Mouse (Mus musculus) forebrain, postnatal 0 days (tissue): ENCODE data around the gene Obscn. TPM values are rescaled to one million over a fixed set of nuclear protein-coding genes. Genes with fewer than 3 reads are reported as not detected.
"Not testable (repeated sequence)": the region's sequence is repeated elsewhere in the genome, so short reads cannot be mapped to it uniquely, and the experiment has no call there.

Experiments used
- ATAC-seq: fragments of 200-750 bp; cut with Nextera tagmentation; 2 replicates; pipeline ENCODE4 v1.8.0; 2017; ENCODE audit warnings: mild to moderate bottlenecking, moderate library complexity
- DNase-seq: peaks from one replicate; pipeline ENCODE4 v3.0.0-alpha.2; 2015
- H3K27ac ChIP-seq: fragments of 300-500 bp; sonication (generic); 2 replicates; pipeline ENCODE4 v1.5.1; 2014; ENCODE audit warnings: low read depth, mild to moderate bottlenecking, antibody characterized with exemption, low read length, moderate library complexity, mixed read lengths
- H3K27me3 ChIP-seq: fragments of 300-500 bp; sonication (generic); 2 replicates; pipeline ENCODE4 v1.6.1; 2014; ENCODE audit warnings: mild to moderate bottlenecking, low read length, mixed read lengths; ENCODE audit not compliant: insufficient read depth
- H3K36me3 ChIP-seq: fragments of 300-500 bp; sonication (generic); 2 replicates; pipeline ENCODE4 v1.6.1; 2014; ENCODE audit warnings: mild to moderate bottlenecking, moderate library complexity; ENCODE audit not compliant: insufficient read depth
- H3K4me1 ChIP-seq: fragments of 300-500 bp; sonication (generic); 2 replicates; pipeline ENCODE4 v1.6.1; 2014; ENCODE audit warnings: antibody characterized with exemption; ENCODE audit not compliant: insufficient read depth
- H3K4me2 ChIP-seq: fragments of 300-500 bp; sonication (generic); 2 replicates; pipeline ENCODE4 v1.6.1; 2014; ENCODE audit warnings: low read depth, mild to moderate bottlenecking, moderate library complexity
- H3K4me3 ChIP-seq: fragments of 300-500 bp; sonication (generic); 2 replicates; pipeline ENCODE4 v1.5.1; 2014; ENCODE audit warnings: low read depth, low read length, mixed read lengths
- H3K9ac ChIP-seq: fragments of 300-500 bp; sonication (generic); 2 replicates; pipeline ENCODE4 v1.6.1; 2014; ENCODE audit warnings: mild to moderate bottlenecking
- H3K9me3 ChIP-seq: fragments of 300-500 bp; sonication (generic); 2 replicates; pipeline ENCODE4 v1.6.1; 2016; ENCODE audit warnings: low read length
- CTCF ChIP-seq: sonication (generic); IDR thresholded peaks from 2 replicates; pipeline ENCODE4 v1.5.1; 2016; ENCODE audit warnings: antibody characterized with exemption, control low read depth, low read depth
- WGBS: fragments of 180-500 bp; shearing (Covaris S2); extraction: QIAGEN DNeasy Blood & Tissue Kit; methylation state at CpG from one replicate; pipeline ENCODE4 v1.1.7; 2014; 5-methylcytosine and 5-hydroxymethylcytosine counted together
- polyA plus RNA-seq: library from polyadenylated mRNA; unstranded; fragments of >200 nt; fragmentation: Nextera tagmentation; extraction: Ambion mirVana; gene quantifications from 2 replicates; pipeline ENCODE4 v1.2.1, GENCODE M21; 2015
- total RNA-seq: library from RNA; depleted of rRNA; stranded (reverse); fragments of >200 nt; gene quantifications from 2 replicates; pipeline ENCODE4 v1.2.3, GENCODE M21; 2014

Obscn gene
- total and polyA plus RNA-seq, 2 experiments from 2014 or later, result 0.31 to 1.5 TPM

GRCm38 (mm10) chr11:58955868-58956257 is 180.3 kb downstream of the Obscn start:
- H3K27me3 ChIP-seq, result no peaks in the 10 kb centered on the region
- H3K9me3 ChIP-seq, result no peaks in the 10 kb centered on the region
- H3K4me1 ChIP-seq, result peaks cover 24% of the 10 kb centered on the region
- no peak for ATAC-seq
- 10% methylated on average over 8 of the region's 8 CpGs for WGBS
- no peak for TF ChIP-seq CTCF
- H3K9ac ChIP-seq, result peak overlapping the region; percentile 75
- peak overlapping the region; percentile 85 for H3K4me2 ChIP-seq
- no peak for DNase-seq
- H3K4me3 ChIP-seq, result peak overlapping the region; percentile 59
- no peaks in the 10 kb centered on the region; the same call in 1 of the 2 replicates for H3K36me3 ChIP-seq
- 0 out of 2 replicates have a peak overlapping the region, but pooled peaks have one; percentile 99 for H3K27ac ChIP-seq

DNA sequence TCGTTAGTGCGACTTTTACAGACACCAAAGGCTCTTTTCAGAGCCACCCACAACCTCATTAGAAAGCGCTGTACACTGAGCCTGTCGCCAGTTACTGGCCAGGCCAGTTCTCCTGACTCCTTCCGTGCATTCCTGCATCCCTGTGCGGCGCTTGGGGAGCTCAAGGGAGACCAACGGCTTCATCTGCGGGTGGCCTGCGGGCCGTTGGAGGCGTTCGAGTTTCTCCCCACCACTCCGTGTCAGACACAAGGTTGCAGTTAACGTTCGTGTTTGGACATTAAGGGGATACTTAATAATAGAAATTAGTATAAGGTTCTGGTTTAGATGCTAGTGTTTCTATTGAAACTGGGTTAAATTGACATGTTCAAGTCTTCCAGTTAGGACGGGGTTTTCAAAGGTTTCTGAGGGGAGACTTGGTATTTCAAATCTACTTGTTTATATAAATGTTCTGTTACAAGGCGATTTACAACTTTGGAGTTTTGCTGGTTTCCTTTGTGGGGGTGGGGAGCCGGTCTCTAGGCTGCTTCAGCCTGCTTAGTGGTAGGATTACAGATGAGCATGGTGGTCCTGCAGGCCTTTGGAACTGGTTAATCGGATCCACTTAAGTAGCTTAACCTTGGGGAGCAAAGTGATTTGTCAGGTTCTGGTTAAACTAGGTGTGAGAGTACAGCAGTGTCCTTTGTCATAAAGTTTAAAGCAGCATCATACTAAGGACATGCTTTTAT is 180.9 kb downstream of the Obscn start:
- Histone ChIP-seq H3K36me3 (no peaks in the 10 kb centered on the region; the same call in 1 of the 2 replicates), H3K4me1 (peaks cover 29% of the 10 kb centered on the region), H3K9ac (peak overlapping the region; percentile 75), H3K27ac (peak overlapping the region; percentile 99), H3K4me3 (peak overlapping the region; percentile 59), H3K9me3 (no peaks in the 10 kb centered on the region), H3K27me3 (no peaks in the 10 kb centered on the region), H3K4me2 (peak overlapping the region; percentile 85)
- 0 out of 2 replicates have a peak, but pooled peaks have one; percentile 22 for TF ChIP-seq CTCF
- WGBS, result under 1% methylated on average over 20 of the region's 20 CpGs
- DNase-seq (peak; percentile 49), ATAC-seq (no peak)

DNA sequence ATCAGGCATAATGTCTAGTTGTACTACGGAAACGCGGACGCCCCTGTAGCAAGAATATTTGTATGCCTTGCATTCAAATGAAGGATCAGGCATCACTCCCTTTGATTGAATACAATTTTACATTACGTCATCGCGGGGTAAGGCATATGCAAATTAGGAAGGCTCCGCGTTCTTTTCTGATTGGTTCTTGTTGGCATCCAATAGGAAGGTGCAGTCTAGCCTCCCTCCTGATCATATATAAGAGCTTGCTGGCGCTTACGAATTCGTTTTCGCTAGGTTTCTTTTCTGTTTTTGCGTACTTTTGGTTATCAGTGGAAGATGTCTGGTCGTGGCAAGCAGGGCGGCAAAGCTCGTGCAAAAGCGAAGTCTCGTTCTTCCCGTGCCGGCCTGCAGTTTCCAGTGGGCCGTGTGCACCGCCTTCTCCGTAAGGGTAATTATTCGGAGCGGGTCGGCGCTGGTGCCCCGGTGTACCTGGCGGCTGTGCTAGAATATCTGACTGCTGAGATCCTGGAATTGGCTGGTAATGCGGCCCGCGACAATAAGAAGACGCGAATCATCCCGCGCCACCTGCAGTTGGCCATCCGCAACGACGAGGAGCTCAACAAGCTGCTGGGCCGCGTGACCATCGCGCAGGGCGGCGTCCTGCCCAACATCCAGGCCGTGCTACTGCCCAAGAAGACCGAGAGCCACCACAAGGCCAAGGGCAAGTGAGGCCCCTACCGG is 181.6 kb downstream of the Obscn start, which contains the start of the genes Hist3h2a and Trim17:
Gene Hist3h2a (plus strand): TSS at position 266 of the 723 bp plus-strand sequence.
Gene Trim17 (plus strand): TSS at position 266 of the 723 bp plus-strand sequence.
- peaks cover 29% of the 10 kb centered on the region for H3K4me1 ChIP-seq
- WGBS, result under 1% methylated on average over 49 of the region's 49 CpGs
- peak; percentile 73; the same call in 1 of the 2 replicates for TF ChIP-seq CTCF

DNA sequence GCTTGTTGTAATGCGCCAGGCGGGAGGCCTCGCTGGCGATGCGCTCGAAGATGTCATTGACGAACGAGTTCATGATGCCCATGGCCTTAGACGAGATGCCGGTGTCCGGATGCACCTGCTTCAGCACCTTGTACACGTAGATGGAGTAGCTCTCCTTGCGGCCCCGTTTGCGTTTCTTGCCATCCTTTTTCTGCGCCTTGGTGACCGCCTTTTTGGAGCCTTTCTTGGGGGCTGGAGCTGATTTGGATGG is 182.1 kb downstream of the Obscn start:
- not testable (repeated sequence) for DNase-seq

More for the DNA sequence above, 181.6 kb downstream of the Obscn start, which contains the start of the genes Hist3h2a and Trim17:
- Histone ChIP-seq H3K9ac (peak within 1 kb of the TSS; percentile 96), H3K36me3 (no peaks in the 10 kb centered on the region; the same call in 1 of the 2 replicates), H3K27ac (peak within 1 kb of the TSS; percentile 99), H3K4me3 (peak within 1 kb of the TSS; percentile 59), H3K4me2 (peak within 1 kb of the TSS; percentile 85), H3K27me3 (no peaks in the 10 kb centered on the region), H3K9me3 (no peaks in the 10 kb centered on the region)
- ATAC-seq (peak; percentile 88), DNase-seq (peak; percentile 98)

DNA sequence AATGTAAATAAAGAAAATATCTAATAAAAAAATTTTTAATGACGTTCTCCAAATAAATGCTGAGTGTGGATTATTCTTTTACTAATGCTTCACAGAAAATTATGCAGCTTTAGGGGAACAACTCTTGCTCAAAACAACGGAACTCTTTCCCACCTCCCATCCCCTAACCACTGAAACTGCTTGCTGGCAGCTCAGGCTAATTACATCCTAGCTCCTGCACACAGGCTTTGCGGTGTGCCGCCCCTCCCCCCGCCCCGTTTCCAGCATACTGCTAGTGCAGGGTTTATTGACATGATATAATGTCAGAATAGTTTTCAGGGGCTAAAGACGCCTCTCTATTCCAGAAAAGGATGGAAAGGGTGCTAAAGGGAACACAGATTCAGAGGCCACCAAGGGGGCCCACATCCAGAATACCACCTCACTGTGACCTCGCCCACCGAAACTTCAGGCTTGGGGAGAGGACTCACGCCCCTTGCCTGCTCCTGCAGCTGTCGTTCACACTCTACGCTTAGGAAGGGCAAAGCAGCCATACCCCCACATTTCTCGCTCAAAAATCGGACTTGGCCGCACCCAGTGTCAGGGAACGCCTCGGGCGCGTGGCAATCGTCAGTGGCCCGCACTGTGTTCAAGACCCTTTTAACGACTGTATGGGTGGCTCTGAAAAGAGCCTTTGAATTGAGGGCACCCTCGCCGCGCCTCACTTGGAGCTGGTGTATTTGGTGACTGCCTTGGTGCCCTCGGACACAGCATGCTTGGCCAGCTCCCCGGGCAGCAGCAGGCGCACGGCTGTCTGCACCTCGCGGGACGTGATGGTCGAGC is 182.6 kb downstream of the Obscn start:
- DNase-seq, result peak; percentile 80
- Histone ChIP-seq H3K9ac (peak overlapping the region; percentile 96), H3K4me3 (peak overlapping the region; percentile 59), H3K36me3 (no peaks in the 10 kb centered on the region; the same call in 1 of the 2 replicates), H3K4me1 (peaks cover 26% of the 10 kb centered on the region), H3K27ac (peak overlapping the region; percentile 99), H3K27me3 (no peaks in the 10 kb centered on the region), H3K9me3 (no peaks in the 10 kb centered on the region), H3K4me2 (peak overlapping the region; percentile 85)
- peak; percentile 11; the same call in 1 of the 2 replicates for TF ChIP-seq CTCF
- 1% methylated on average over 33 of the region's 33 CpGs for WGBS
- peak; percentile 17 for ATAC-seq

More for the DNA sequence above, 182.1 kb downstream of the Obscn start:
- H3K27me3 ChIP-seq, H3K9me3 ChIP-seq, ATAC-seq, H3K36me3 ChIP-seq: not testable (repeated sequence)
- peak overlapping the region; percentile 85 for H3K4me2 ChIP-seq
- H3K27ac ChIP-seq, result peak overlapping the region; percentile 99
- 0% methylated on average over 14 of the region's 17 CpGs for WGBS
- peaks cover 26% of the 10 kb centered on the region for H3K4me1 ChIP-seq
- H3K9ac ChIP-seq, result peak overlapping the region; percentile 96
- peak overlapping the region; percentile 59 for H3K4me3 ChIP-seq

DNA sequence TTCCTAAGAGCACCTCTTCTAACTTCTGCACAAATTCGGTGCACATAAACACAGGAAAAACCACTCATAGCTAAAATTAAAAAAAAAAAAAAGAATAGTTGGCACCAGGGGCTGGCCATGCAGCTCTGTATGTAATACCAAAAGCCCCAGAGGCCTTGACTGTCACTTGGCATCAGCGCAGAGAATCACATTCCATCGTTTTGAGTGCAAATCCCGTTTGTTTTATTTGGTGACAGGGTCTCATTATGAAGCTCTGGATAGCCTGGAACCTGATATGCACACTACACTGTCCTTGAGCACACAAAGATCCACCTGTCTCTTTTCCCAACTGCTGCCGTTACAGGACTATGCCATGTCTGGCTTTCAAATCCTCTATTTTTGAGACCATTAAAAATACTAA is 185.0 kb downstream of the Obscn start:
- no peak overlapping the region for H3K4me3 ChIP-seq
- no peak for TF ChIP-seq CTCF
- H3K9me3 ChIP-seq, result no peaks in the 10 kb centered on the region
- H3K27ac ChIP-seq, result peak overlapping the region; percentile 98
- 44% methylated on average over 5 of the region's 5 CpGs for WGBS
- H3K4me2 ChIP-seq, result peak overlapping the region; percentile 64
- 0 out of 2 replicates have a peak overlapping the region, but pooled peaks have one; percentile 85 for H3K9ac ChIP-seq
- no peak for ATAC-seq
- H3K36me3 ChIP-seq, result no peaks in the 10 kb centered on the region
- no peak for DNase-seq
- no peaks in the 10 kb centered on the region for H3K27me3 ChIP-seq
- H3K4me1 ChIP-seq, result peaks cover 9% of the 10 kb centered on the region; the same call in 1 of the 2 replicates
